Mouse (Mus musculus): ENCODE measurements around the gene Scrn1.

Scrn1 gene

DNA sequence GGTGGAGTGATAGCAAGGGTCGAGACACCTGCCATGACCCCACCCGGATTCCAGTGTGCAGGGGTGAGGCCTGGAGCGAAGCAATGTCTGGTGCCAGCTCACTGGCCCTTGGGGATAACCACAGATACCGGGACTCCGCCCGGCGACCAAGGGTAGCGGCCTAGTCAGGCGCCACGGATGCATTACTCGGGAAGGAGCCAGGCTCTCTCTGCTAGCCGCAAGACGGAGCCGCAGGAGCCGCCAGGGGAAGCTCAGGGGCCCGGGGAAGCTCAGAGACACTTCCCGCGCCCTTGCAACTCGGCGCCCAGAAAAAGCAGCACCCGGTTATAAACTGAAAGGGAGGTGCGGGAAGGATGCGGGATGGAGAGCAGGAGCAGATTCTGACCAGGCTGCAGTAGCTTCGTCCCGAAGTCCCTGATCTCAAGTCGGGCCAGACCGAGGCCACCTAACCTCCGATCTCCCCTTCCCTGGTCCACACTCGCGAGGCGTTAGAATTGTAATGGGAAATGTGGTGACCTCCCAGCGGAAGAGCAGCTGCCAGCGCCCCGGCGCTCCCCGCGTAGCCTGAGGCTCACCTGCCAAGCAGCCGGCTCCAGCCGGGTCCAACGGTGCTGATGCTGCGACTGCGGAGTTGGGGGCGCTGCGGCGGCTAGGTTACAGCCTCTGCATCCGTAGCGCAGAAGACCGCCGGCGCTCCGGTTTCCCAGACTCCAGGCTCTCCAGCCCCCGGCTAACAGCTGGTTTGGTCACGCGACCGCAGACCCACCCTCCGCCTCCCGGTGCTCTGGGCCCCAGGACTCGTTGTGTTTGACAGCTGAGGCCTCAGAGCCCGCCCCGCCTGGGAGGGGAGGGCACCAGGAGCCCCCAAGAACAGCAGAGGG lies at the start of gene Scrn1:
Scrn1 (minus strand) TSS at position 825 of the 881 bp plus-strand sequence.
- DNase-seq (ENCODE audit: low spot score) = peak; percentile 63

DNA sequence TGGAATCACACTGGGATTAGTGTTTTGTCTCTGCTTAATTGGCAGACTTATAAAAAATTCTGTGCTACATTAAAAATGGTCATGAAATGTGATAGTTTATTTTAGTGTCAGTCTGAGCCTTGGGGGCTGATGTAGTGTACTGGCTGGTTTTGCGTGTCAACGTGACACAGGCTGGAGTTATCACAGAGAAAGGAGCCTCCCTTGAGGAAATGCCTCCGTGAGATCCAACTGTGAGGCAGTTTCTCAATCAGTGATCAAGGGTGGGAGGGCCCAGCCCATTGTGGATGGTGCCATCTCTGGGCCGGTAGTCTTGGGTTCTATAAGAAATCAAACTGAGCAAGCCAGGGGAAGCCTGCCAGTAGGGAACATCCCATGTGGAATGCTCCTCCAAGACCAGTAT lies 40.0 kb upstream of the Scrn1 start:
- no peak for DNase-seq (ENCODE audit: low spot score)

DNA sequence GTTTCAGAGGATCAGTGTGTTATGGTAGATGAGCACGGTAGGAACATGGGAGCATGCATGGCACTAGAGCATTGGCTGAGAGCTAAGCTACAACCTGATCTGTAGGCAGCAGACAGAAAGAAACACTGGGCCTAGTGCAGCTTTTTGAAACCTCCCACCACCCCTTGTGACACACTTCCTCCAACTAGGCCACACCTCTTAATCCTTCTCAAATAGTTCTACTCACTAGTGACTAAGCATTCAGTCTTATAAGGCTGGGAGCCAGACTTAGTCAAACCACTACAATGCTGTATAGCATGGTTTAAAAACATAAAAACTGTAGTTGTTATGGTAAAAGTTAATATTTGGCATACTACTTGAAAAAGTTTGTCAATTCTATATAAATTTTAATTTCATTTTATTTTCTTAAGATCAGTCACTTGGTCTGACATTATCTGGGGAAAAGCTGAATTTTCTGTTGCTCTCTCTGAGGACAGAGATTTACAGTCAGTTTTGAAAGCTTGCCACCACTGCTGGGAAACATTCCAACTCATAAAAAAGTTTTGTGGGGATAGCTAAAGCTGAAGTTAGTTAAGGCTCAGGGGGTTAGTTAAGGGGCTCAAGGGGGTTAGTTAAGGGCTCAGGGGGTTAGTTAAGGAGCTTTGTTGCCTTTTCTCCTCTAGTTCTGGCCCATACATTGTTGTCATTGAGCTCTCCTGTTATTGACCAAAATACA lies 37.9 kb upstream of the Scrn1 start:
- DNase-seq (ENCODE audit: low spot score) = no peak

- no peak for DNase-seq (ENCODE audit: low spot score)
Measured at GRCm38 (mm10) chr6:54602891-54603290, 36.6 kb upstream of the Scrn1 start.

GRCm38 (mm10) chr6:54600681-54601347 lies 34.5 kb upstream of the Scrn1 start:
- DNase-seq (ENCODE audit: low spot score) = no peak

GRCm38 (mm10) chr6:54597711-54598110 lies 31.4 kb upstream of the Scrn1 start:
- no peak for DNase-seq (ENCODE audit: low spot score)

- no peak for DNase-seq (ENCODE audit: low spot score)
Measured at GRCm38 (mm10) chr6:54597208-54597607, 30.9 kb upstream of the Scrn1 start, which contains the start of gene Fkbp14. Gene Fkbp14 (minus strand): TSS chr6:54597308.

DNA sequence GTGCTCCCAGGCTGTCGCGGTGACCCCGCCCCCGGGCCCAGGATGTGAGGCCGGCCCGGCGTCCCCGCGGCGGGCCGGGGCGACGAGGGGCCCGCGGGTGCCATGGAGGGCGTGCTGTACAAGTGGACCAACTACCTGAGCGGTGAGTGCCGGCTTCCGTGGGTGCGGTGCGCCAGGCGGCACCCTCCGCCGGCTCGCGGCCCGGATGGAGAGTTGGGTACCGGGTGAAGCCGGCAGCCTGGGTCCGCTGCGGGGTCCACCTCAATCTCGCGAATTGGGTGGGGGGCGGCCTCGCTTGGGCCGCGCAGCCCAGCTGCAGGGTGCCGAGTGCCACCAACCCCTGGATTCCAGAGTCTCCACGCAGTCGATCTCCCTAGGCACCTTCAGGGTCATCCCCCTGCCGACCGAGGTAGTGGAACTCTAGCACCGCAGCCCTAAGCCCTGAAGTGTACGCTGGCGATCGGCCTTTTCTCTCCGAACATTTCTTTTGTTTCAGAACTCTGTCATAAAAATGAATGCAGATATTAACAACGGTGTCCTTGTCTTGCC lies 29.1 kb upstream of the Scrn1 start:
- no peak for DNase-seq (ENCODE audit: low spot score)

DNA sequence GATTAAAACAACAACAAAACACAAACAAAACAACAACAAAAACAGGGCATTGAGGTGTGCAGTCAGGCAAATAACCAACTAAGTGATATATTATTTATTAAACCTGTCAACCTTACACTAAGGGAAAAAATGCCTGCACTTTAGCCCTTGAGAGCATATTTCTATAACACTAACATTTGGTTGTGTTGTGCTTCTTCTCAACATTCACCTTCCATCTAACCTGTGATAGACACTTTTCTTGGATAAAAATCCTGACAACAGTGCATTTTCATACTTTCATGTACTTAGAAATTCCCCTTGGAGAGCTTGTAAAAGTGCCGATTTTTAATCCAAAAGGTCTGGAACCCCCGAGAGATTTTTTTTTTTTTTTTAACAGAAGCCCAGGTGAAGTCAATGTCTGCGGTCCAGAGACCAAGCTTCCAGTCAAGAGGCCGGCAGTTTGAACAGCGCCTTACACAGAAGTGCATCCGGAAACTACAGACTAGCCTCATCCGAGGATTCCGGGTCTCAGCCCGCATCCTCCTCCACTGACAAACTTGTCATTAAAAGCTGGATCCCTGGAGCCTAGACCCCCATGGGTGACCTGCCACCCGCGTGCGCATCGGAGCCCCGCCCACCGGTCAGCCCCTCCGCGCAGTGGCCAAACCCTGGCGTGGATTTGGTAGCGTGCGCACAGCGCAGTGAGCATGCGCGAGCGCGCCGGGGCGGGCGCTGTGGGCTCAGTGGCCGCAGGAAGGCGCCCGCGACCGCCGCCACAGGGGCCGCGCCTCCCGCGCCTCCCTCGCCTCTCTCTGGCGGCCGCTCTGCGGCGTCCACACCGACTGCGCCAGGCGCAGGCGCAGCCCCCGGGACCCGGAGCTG lies 28.4 kb upstream of the Scrn1 start, which contains the start of gene Plekha8:
Plekha8 (plus strand) TSS at position 643 of the 861 bp plus-strand sequence.
- DNase-seq (ENCODE audit: low spot score) = peak; percentile 82

- no peak for DNase-seq (ENCODE audit: low spot score)
Measured at GRCm38 (mm10) chr6:54593766-54594468, 27.6 kb upstream of the Scrn1 start.

DNA sequence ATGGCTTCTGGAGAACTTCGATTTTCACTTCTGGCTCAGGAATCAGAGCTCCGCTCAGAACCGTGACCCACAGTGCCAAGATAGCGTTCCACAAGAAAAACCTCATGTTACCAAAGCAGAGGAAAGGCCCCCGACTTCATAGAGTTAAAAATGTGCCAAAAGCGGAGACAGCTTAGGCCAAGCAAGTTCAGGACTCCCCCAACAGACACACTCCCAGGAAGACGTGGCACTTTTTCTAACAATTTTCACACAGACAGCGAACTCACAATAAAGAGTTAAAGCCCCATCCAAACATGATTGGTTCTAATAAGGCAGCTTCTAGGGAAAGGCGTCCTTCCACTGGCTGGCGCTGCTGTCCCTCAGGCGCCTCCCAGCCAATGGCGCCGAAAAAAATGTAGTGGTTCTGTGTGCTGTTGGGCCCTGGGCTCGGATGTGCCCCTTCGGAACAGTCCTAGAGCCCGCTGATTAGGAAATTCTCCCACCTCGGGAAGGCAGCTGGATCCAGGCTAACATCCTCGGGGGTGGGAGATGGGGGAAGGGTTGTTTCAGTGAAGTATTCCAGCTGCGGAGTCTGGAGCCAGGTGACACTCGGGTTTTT lies 26.7 kb upstream of the Scrn1 start:
- DNase-seq (ENCODE audit: low spot score) = peak; percentile 96

DNA sequence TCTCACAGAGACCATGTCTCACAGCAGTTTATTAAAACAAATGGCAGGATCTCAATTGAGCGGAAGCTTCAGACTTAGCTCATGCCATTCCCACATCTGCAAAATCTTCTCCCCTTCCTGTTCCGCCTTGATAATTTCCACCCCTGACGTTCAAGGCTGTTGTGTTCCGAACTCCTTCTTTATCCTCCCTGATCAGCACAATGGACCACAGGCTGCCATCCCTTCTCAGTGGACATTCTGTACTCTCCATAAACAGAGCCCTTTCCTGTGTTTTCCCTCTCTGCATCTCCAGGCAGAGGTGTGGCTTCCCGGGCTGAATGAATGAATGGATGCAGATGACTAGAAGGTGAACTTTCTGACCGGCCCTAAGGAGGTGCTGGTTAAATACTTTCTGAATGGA lies 25.5 kb upstream of the Scrn1 start:
- no peak for DNase-seq (ENCODE audit: low spot score)

DNA sequence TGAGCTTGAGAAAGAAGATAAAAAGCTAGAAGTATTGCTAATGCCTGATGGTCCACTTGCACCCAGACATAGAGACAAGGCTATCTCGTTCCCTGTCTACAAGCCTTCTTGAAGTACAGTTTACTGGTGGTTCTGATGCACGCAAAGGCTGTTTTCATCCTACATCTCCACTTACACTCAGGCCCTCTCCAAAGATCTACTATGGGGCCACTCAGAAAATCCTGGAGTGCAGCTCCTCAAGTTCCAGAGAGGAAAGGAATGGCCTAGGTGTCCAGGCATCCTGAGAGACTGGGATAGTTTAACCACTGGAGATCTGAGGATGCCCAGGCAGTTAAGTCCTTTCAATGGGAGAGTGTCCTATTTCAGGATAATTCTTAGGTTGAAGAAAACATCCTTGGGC lies 24.4 kb upstream of the Scrn1 start:
- no peak for DNase-seq (ENCODE audit: low spot score)

- DNase-seq (ENCODE audit: low spot score) = no peak
Measured at GRCm38 (mm10) chr6:54588212-54588611, 21.9 kb upstream of the Scrn1 start.

DNA sequence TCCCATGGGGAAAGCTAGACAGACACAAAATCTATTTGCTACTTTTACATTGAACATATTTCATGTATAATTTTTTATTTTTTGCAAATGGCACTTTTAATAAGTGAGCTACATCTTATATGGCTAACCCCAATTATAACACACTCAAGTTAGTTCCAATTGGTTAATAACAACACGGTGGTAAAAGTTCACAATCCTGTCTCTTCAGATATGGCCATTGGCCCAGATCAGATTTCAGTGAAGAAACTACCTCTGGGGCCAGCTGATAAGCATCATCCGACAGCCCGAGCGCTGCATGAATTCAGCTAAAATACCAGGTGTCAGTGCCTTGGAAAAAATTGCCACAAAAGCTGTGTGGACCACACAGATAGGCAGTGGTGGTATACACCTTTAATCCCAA lies 21.4 kb upstream of the Scrn1 start:
- DNase-seq (ENCODE audit: low spot score) = no peak

GRCm38 (mm10) chr6:54586911-54587310 lies 20.6 kb upstream of the Scrn1 start:
- DNase-seq (ENCODE audit: low spot score) = no peak

DNA sequence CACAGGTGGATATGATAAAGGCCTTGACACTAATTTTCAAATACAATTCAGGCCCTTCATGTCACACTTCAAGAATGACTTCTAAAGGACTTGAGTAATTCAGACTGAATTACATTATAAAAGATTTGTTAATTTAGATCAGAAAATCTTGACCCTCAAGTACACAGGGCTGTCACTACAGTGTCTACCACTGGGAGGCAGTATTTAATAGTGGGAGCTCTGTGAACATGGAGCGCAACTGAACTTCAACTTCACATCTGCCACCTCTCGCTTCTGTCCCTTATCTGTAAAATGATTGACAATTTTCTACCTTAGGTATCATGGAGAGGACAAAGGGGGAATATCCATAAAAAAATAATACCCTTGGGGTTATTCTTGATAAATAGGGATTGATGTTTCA lies 19.9 kb upstream of the Scrn1 start:
- peak; percentile 35 for DNase-seq (ENCODE audit: low spot score)

GRCm38 (mm10) chr6:54573218-54573955 lies 7.1 kb upstream of the Scrn1 start:
- no peak for DNase-seq (ENCODE audit: low spot score)

- DNase-seq (ENCODE audit: low spot score) = no peak
Measured at GRCm38 (mm10) chr6:54569776-54570175, 3.5 kb upstream of the Scrn1 start.

GRCm38 (mm10) chr6:54566546-54566919 lies 244 bp upstream of the Scrn1 start:
- DNase-seq (ENCODE audit: low spot score) = no peak
